Mouse (Mus musculus): ENCODE measurements around the gene B3gnt7. TPM values are rescaled to one million over a fixed set of nuclear protein-coding genes. Genes with fewer than 3 reads are reported as not detected.

B3gnt7 gene
- polyA plus RNA-seq, 1 experiment from 2014 or later = 2.9 TPM

GRCm38 (mm10) chr1:86307177-86307762 is 4.6 kb downstream of the B3gnt7 start:
- WGBS = 92% methylated on average over 7 of the region's 7 CpGs
- H3K4me3 ChIP-seq (ENCODE audit: low read depth, low read length) = no peak overlapping the region
- H3K36me3 ChIP-seq (ENCODE audit: control insufficient read depth, insufficient read depth, low read length) = no peaks in the 10 kb centered on the region
- H3K27me3 ChIP-seq (ENCODE audit: control insufficient read depth, insufficient read depth, low read length) = peaks cover 29% of the 10 kb centered on the region
- no peaks in the 10 kb centered on the region for H3K9me3 ChIP-seq (ENCODE audit: control insufficient read depth, low read length)
- no peak overlapping the region for H3K4me2 ChIP-seq (replicated peaks; ENCODE audit: low read depth, low read length)
- H3K27ac ChIP-seq (ENCODE audit: low read depth, low read length) = no peak overlapping the region
- no peak overlapping the region for H3K9ac ChIP-seq (ENCODE audit: low read depth, low read length)
- H3K4me1 ChIP-seq (replicated peaks; ENCODE audit: control insufficient read depth, insufficient read depth, low read length) = peaks cover 6% of the 10 kb centered on the region
- ATAC-seq (ENCODE audit: low FRiP score) (no peak), DNase-seq (ENCODE audit: low spot score) (no peak)

- WGBS = 30% methylated on average over 4 of the region's 4 CpGs
- H3K4me1 ChIP-seq (replicated peaks; ENCODE audit: control insufficient read depth, insufficient read depth, low read length) = peaks cover 6% of the 10 kb centered on the region
- no peak overlapping the region for H3K4me3 ChIP-seq (ENCODE audit: low read depth, low read length)
- H3K9ac ChIP-seq (ENCODE audit: low read depth, low read length) = no peak overlapping the region
- DNase-seq (ENCODE audit: low spot score) (no peak), ATAC-seq (ENCODE audit: low FRiP score) (no peak)
- H3K36me3 ChIP-seq (ENCODE audit: control insufficient read depth, insufficient read depth, low read length) = no peaks in the 10 kb centered on the region
- no peak overlapping the region for H3K4me2 ChIP-seq (replicated peaks; ENCODE audit: low read depth, low read length)
- no peak overlapping the region for H3K27ac ChIP-seq (ENCODE audit: low read depth, low read length)
- H3K9me3 ChIP-seq (ENCODE audit: control insufficient read depth, low read length) = no peaks in the 10 kb centered on the region
- peaks cover 25% of the 10 kb centered on the region for H3K27me3 ChIP-seq (ENCODE audit: control insufficient read depth, insufficient read depth, low read length)
Measured at GRCm38 (mm10) chr1:86307871-86308641, 5.4 kb downstream of the B3gnt7 start.

GRCm38 (mm10) chr1:86309270-86309833 is 6.7 kb downstream of the B3gnt7 start:
- 88% methylated on average over 7 of the region's 7 CpGs for WGBS
- no peak for ATAC-seq (ENCODE audit: low FRiP score)

GRCm38 (mm10) chr1:86310536-86311310 is 8.1 kb downstream of the B3gnt7 start:
- peak; percentile 39 for DNase-seq (ENCODE audit: low spot score)
- no peak overlapping the region for H3K27ac ChIP-seq (ENCODE audit: low read depth, low read length)
- no peaks in the 10 kb centered on the region for H3K9me3 ChIP-seq (ENCODE audit: control insufficient read depth, low read length)
- H3K27me3 ChIP-seq (ENCODE audit: control insufficient read depth, insufficient read depth, low read length) = peaks cover 2% of the 10 kb centered on the region
- ATAC-seq (ENCODE audit: low FRiP score) = 0 out of 2 replicates have a peak, but pooled peaks have one; percentile 35
- no peak overlapping the region for H3K4me2 ChIP-seq (replicated peaks; ENCODE audit: low read depth, low read length)
- H3K4me3 ChIP-seq (ENCODE audit: low read depth, low read length) = no peak overlapping the region
- 13% methylated on average over 15 of the region's 15 CpGs for WGBS
- no peak overlapping the region for H3K9ac ChIP-seq (ENCODE audit: low read depth, low read length)
- peaks cover 6% of the 10 kb centered on the region for H3K4me1 ChIP-seq (replicated peaks; ENCODE audit: control insufficient read depth, insufficient read depth, low read length)
- H3K36me3 ChIP-seq (ENCODE audit: control insufficient read depth, insufficient read depth, low read length) = no peaks in the 10 kb centered on the region

More at GRCm38 (mm10) chr1:86309270-86309833, 6.7 kb downstream of the B3gnt7 start:
- no peak overlapping the region for H3K4me2 ChIP-seq (replicated peaks; ENCODE audit: low read depth, low read length)
- no peaks in the 10 kb centered on the region for H3K36me3 ChIP-seq (ENCODE audit: control insufficient read depth, insufficient read depth, low read length)
- no peak overlapping the region for H3K4me3 ChIP-seq (ENCODE audit: low read depth, low read length)
- no peak for DNase-seq (ENCODE audit: low spot score)
- H3K9me3 ChIP-seq (ENCODE audit: control insufficient read depth, low read length) = no peaks in the 10 kb centered on the region
- H3K27me3 ChIP-seq (ENCODE audit: control insufficient read depth, insufficient read depth, low read length) = peaks cover 12% of the 10 kb centered on the region
- H3K9ac ChIP-seq (ENCODE audit: low read depth, low read length) = no peak overlapping the region
- peaks cover 6% of the 10 kb centered on the region for H3K4me1 ChIP-seq (replicated peaks; ENCODE audit: control insufficient read depth, insufficient read depth, low read length)
- no peak overlapping the region for H3K27ac ChIP-seq (ENCODE audit: low read depth, low read length)

GRCm38 (mm10) chr1:86311467-86312005 is 8.9 kb downstream of the B3gnt7 start:
- ATAC-seq (ENCODE audit: low FRiP score) = no peak
- no peak overlapping the region for H3K4me3 ChIP-seq (ENCODE audit: low read depth, low read length)
- 24% methylated on average over 10 of the region's 10 CpGs for WGBS

GRCm38 (mm10) chr1:86312269-86312668 is 9.6 kb downstream of the B3gnt7 start:
- DNase-seq (ENCODE audit: low spot score) (no peak), ATAC-seq (ENCODE audit: low FRiP score) (no peak)
- H3K36me3 ChIP-seq (ENCODE audit: control insufficient read depth, insufficient read depth, low read length) = no peaks in the 10 kb centered on the region
- no peaks in the 10 kb centered on the region; the same call in 1 of the 2 replicates for H3K27me3 ChIP-seq (ENCODE audit: control insufficient read depth, insufficient read depth, low read length)
- H3K9ac ChIP-seq (ENCODE audit: low read depth, low read length) = no peak overlapping the region
- H3K27ac ChIP-seq (ENCODE audit: low read depth, low read length) = no peak overlapping the region
- H3K4me3 ChIP-seq (ENCODE audit: low read depth, low read length) = no peak overlapping the region
- peaks cover 6% of the 10 kb centered on the region for H3K4me1 ChIP-seq (replicated peaks; ENCODE audit: control insufficient read depth, insufficient read depth, low read length)
- WGBS = 75% methylated on average over 3 of the region's 3 CpGs
- H3K4me2 ChIP-seq (replicated peaks; ENCODE audit: low read depth, low read length) = no peak overlapping the region
- H3K9me3 ChIP-seq (ENCODE audit: control insufficient read depth, low read length) = no peaks in the 10 kb centered on the region

More at GRCm38 (mm10) chr1:86311467-86312005, 8.9 kb downstream of the B3gnt7 start:
- Histone ChIP-seq H3K9me3 (ENCODE audit: control insufficient read depth, low read length) (no peaks in the 10 kb centered on the region), H3K27me3 (ENCODE audit: control insufficient read depth, insufficient read depth, low read length) (no peaks in the 10 kb centered on the region; the same call in 1 of the 2 replicates), H3K36me3 (ENCODE audit: control insufficient read depth, insufficient read depth, low read length) (no peaks in the 10 kb centered on the region), H3K9ac (ENCODE audit: low read depth, low read length) (no peak overlapping the region), H3K4me2 (replicated peaks; ENCODE audit: low read depth, low read length) (no peak overlapping the region), H3K4me1 (replicated peaks; ENCODE audit: control insufficient read depth, insufficient read depth, low read length) (peaks cover 6% of the 10 kb centered on the region), H3K27ac (ENCODE audit: low read depth, low read length) (no peak overlapping the region)
- peak; percentile 21 for DNase-seq (ENCODE audit: low spot score)

- 43% methylated on average over 16 of the region's 16 CpGs for WGBS
- Histone ChIP-seq H3K36me3 (ENCODE audit: control insufficient read depth, insufficient read depth, low read length) (no peaks in the 10 kb centered on the region), H3K27ac (ENCODE audit: low read depth, low read length) (no peak overlapping the region), H3K9me3 (ENCODE audit: control insufficient read depth, low read length) (no peaks in the 10 kb centered on the region), H3K4me1 (replicated peaks; ENCODE audit: control insufficient read depth, insufficient read depth, low read length) (peaks cover 6% of the 10 kb centered on the region), H3K4me2 (replicated peaks; ENCODE audit: low read depth, low read length) (no peak overlapping the region), H3K9ac (ENCODE audit: low read depth, low read length) (no peak overlapping the region), H3K27me3 (ENCODE audit: control insufficient read depth, insufficient read depth, low read length) (no peaks in the 10 kb centered on the region; the same call in 1 of the 2 replicates), H3K4me3 (ENCODE audit: low read depth, low read length) (no peak overlapping the region)
- ATAC-seq (ENCODE audit: low FRiP score) = no peak
- no peak for DNase-seq (ENCODE audit: low spot score)
Measured at GRCm38 (mm10) chr1:86313096-86313771, 10.6 kb downstream of the B3gnt7 start.

GRCm38 (mm10) chr1:86313772-86314125 is 11.1 kb downstream of the B3gnt7 start:
- Histone ChIP-seq H3K4me1 (replicated peaks; ENCODE audit: control insufficient read depth, insufficient read depth, low read length) (peaks cover 6% of the 10 kb centered on the region), H3K4me3 (ENCODE audit: low read depth, low read length) (no peak overlapping the region), H3K4me2 (replicated peaks; ENCODE audit: low read depth, low read length) (no peak overlapping the region), H3K9ac (ENCODE audit: low read depth, low read length) (no peak overlapping the region), H3K9me3 (ENCODE audit: control insufficient read depth, low read length) (no peaks in the 10 kb centered on the region), H3K27ac (ENCODE audit: low read depth, low read length) (no peak overlapping the region), H3K36me3 (ENCODE audit: control insufficient read depth, insufficient read depth, low read length) (no peaks in the 10 kb centered on the region), H3K27me3 (ENCODE audit: control insufficient read depth, insufficient read depth, low read length) (no peaks in the 10 kb centered on the region; the same call in 1 of the 2 replicates)
- ATAC-seq (ENCODE audit: low FRiP score) (no peak), DNase-seq (ENCODE audit: low spot score) (peak; percentile 42)
- 31% methylated on average over 15 of the region's 15 CpGs for WGBS
